In genomic region chr17:54662558-54663245, GRCm38 (mm10) we compare ENCODE assay signal across 10 mouse cellular contexts.
A peak's percentile ranks its signal among the peaks of the same experiment; 100 is the strongest.
DNase-seq lines count a peak whose midpoint lies in the region; ATAC-seq and TF ChIP-seq lines count a peak whose summit lies in the region.
"Had no signal": no experiment of that assay in that cellular context is flagged by ENCODE, and none has a peak within 500 bp of the region (broad histone marks: within the 10 kb centered on the region; RNA-seq: fewer than 3 reads in every experiment).

No protein-coding gene starts in this region.

- H3K4me1 ChIP-seq in heart, adult 2 months (ENCODE audit: control insufficient read depth, insufficient read depth, low read length), result no peaks in the 10 kb centered on the region
- H3K4me1 ChIP-seq in lung, embryonic 14.5 days (ENCODE audit: insufficient read depth), result no peaks in the 10 kb centered on the region
- H3K4me1 ChIP-seq in cortical plate, adult 2 months (ENCODE audit: control insufficient read depth, insufficient read depth, low read length), result no peaks in the 10 kb centered on the region
- no peaks in the 10 kb centered on the region for H3K4me1 ChIP-seq in stomach, embryonic 14.5 days (ENCODE audit: control insufficient read depth, insufficient read depth, low read length)
- H3K4me1 ChIP-seq: liver, embryonic 15.5 days had no signal

- H3K79me2 ChIP-seq in heart, adult 2 months (replicated peaks; ENCODE audit: control insufficient read depth, insufficient read depth, low read length), result no peaks in the 10 kb centered on the region

- no peaks in the 10 kb centered on the region for H3K36me3 ChIP-seq in heart, adult 2 months (ENCODE audit: control insufficient read depth, insufficient read depth, low read length)
- no peaks in the 10 kb centered on the region for H3K36me3 ChIP-seq in lung, embryonic 14.5 days (ENCODE audit: insufficient read depth)
- H3K36me3 ChIP-seq in stomach, embryonic 14.5 days (ENCODE audit: control insufficient read depth, insufficient read depth, low read length), result no peaks in the 10 kb centered on the region
- H3K36me3 ChIP-seq: liver, embryonic 15.5 days had no signal

- H3K27me3 ChIP-seq in heart, adult 2 months (ENCODE audit: control insufficient read depth, insufficient read depth, low read length), result no peaks in the 10 kb centered on the region
- H3K27me3 ChIP-seq in lung, embryonic 14.5 days (ENCODE audit: insufficient read depth, low read length), result no peaks in the 10 kb centered on the region
- H3K27me3 ChIP-seq in stomach, embryonic 14.5 days (ENCODE audit: control insufficient read depth, insufficient read depth, low read length), result no peaks in the 10 kb centered on the region
- H3K27me3 ChIP-seq: liver, embryonic 15.5 days had no signal

- H3K9ac ChIP-seq in heart, adult 2 months (ENCODE audit: low read depth, low read length), result no peak overlapping the region
- no peak overlapping the region for H3K9ac ChIP-seq in lung, embryonic 14.5 days
- H3K9ac ChIP-seq in stomach, embryonic 14.5 days (replicated peaks; ENCODE audit: low read depth, low read length), result no peak overlapping the region
- H3K9ac ChIP-seq: liver, embryonic 15.5 days had no signal

- no peak for ATAC-seq in lung, embryonic 14.5 days (ENCODE audit: insufficient read depth)
- 0 out of 2 replicates have a peak, but pooled peaks have one; percentile 14 for ATAC-seq in stomach, embryonic 14.5 days (ENCODE audit: insufficient number of reproducible peaks, insufficient read depth, low FRiP score, low read depth)

- 60% methylated on average over 2 of the region's 2 CpGs for WGBS in heart, adult 2 months
- WGBS in lung, embryonic 14.5 days, result 52% methylated on average over 2 of the region's 2 CpGs
- WGBS in stomach, embryonic 14.5 days, result 53% methylated on average over 2 of the region's 2 CpGs

- H3K9me3 ChIP-seq in lung, embryonic 14.5 days (ENCODE audit: low read depth, low read length), result no peaks in the 10 kb centered on the region
- no peaks in the 10 kb centered on the region for H3K9me3 ChIP-seq in stomach, embryonic 14.5 days (ENCODE audit: control insufficient read depth, low read depth, low read length)
- H3K9me3 ChIP-seq: liver, embryonic 15.5 days had no signal

- TF ChIP-seq POLR2A in heart, adult 2 months (IDR thresholded peaks at IDR 0.05; ENCODE audit: insufficient read depth, low read depth, low read length), result no peak
- no peak for TF ChIP-seq POLR2A in cortical plate, adult 2 months (IDR thresholded peaks at IDR 0.05; ENCODE audit: extremely low read depth, insufficient read depth, low read length)

- intact Hi-C loops in heart, adult 2 months (cut with DNase I), result no loop called here
- intact Hi-C loops in heart, postnatal 14 days (cut with DNase I), result no loop called here

- no peak overlapping the region for H3K4me2 ChIP-seq in lung, embryonic 14.5 days
- no peak overlapping the region for H3K4me2 ChIP-seq in stomach, embryonic 14.5 days (replicated peaks; ENCODE audit: low read depth, low read length)
- H3K4me2 ChIP-seq: liver, embryonic 15.5 days had no signal

- peak; percentile 61 for TF ChIP-seq CTCF in heart, adult 2 months (IDR thresholded peaks at IDR 0.05)
- TF ChIP-seq CTCF in lung, embryonic 14.5 days (IDR thresholded peaks at IDR 0.05; ENCODE audit: low read depth), result peak; percentile 58
- peak; percentile 12; the same call in 1 of the 2 replicates for TF ChIP-seq CTCF in cortical plate, adult 2 months (IDR thresholded peaks at IDR 0.05; ENCODE audit: extremely low read depth, insufficient read depth, low read length)

- TF ChIP-seq EP300 in heart, adult 2 months (IDR thresholded peaks at IDR 0.05; ENCODE audit: insufficient read depth, low read depth, low read length), result no peak

- DNase-seq in heart, adult 2 months, result no peak
- no peak for DNase-seq in heart, postnatal 14 days
- peak; percentile 58 for DNase-seq in lung, embryonic 14.5 days
- DNase-seq in lung, postnatal 10 days, result no peak
- DNase-seq in adrenal gland, postnatal 25 days, result no peak
- DNase-seq in thymus, postnatal 36 days, result no peak
- DNase-seq: cerebellum, postnatal 36 days had no signal

- H3K4me3 ChIP-seq in heart, adult 2 months, result no peak overlapping the region
- no peak overlapping the region for H3K4me3 ChIP-seq in lung, embryonic 14.5 days (ENCODE audit: low read depth, low read length)
- H3K4me3 ChIP-seq in cortical plate, adult 2 months (ENCODE audit: insufficient read depth, low read length), result no peak overlapping the region
- H3K4me3 ChIP-seq in stomach, embryonic 14.5 days (ENCODE audit: low read depth, low read length), result no peak overlapping the region
- H3K4me3 ChIP-seq: liver, embryonic 15.5 days had no signal

- no peak overlapping the region for H3K27ac ChIP-seq in heart, adult 2 months
- no peak overlapping the region for H3K27ac ChIP-seq in lung, embryonic 14.5 days (ENCODE audit: low read depth)
- H3K27ac ChIP-seq in cortical plate, adult 2 months (ENCODE audit: insufficient read depth, low read length), result no peak overlapping the region
- no peak overlapping the region for H3K27ac ChIP-seq in stomach, embryonic 14.5 days (ENCODE audit: low read length)
- H3K27ac ChIP-seq: liver, embryonic 15.5 days had no signal
